Mouse (Mus musculus) R1 (cell line): ENCODE results near the gene Nf1.

Experiments used
- DNase-seq: peaks from one replicate; pipeline ENCODE4 v3.0.0-alpha.2; 2018; ENCODE audit warnings: low read depth, low spot score

Nf1 gene

GRCm38 (mm10) chr11:79460756-79461450 is 121.4 kb downstream of the Nf1 start:
- no peak for DNase-seq

GRCm38 (mm10) chr11:79468097-79468496 is 128.6 kb downstream of the Nf1 start:
- no peak for DNase-seq

GRCm38 (mm10) chr11:79483392-79483791 is 143.9 kb downstream of the Nf1 start:
- DNase-seq = no peak

- peak; percentile 40 for DNase-seq
Measured at GRCm38 (mm10) chr11:79483876-79484528, 144.5 kb downstream of the Nf1 start.

- DNase-seq = no peak
Measured at GRCm38 (mm10) chr11:79484721-79485120, 145.2 kb downstream of the Nf1 start.

- peak; percentile 5 for DNase-seq
Measured at GRCm38 (mm10) chr11:79494976-79495800, 155.7 kb downstream of the Nf1 start.

GRCm38 (mm10) chr11:79502917-79503316 is 163.4 kb downstream of the Nf1 start:
- no peak for DNase-seq

- peak; percentile 20 for DNase-seq
Measured at GRCm38 (mm10) chr11:79503845-79504244, 164.4 kb downstream of the Nf1 start, which contains the start of gene Omg. Gene Omg, minus strand, starts transcription at chr11:79504084.

GRCm38 (mm10) chr11:79504506-79504905 is 165.0 kb downstream of the Nf1 start:
- DNase-seq = no peak

- no peak for DNase-seq
Measured at GRCm38 (mm10) chr11:79511970-79512369, 172.5 kb downstream of the Nf1 start.

- no peak for DNase-seq
Measured at GRCm38 (mm10) chr11:79515331-79515730, 175.8 kb downstream of the Nf1 start.

GRCm38 (mm10) chr11:79515798-79516197 is 176.3 kb downstream of the Nf1 start:
- DNase-seq = no peak

GRCm38 (mm10) chr11:79519299-79519698 is 179.8 kb downstream of the Nf1 start:
- no peak for DNase-seq

- DNase-seq = no peak
Measured at GRCm38 (mm10) chr11:79519878-79520291, 180.4 kb downstream of the Nf1 start.

GRCm38 (mm10) chr11:79520772-79521171 is 181.3 kb downstream of the Nf1 start:
- no peak for DNase-seq

- no peak for DNase-seq
Measured at GRCm38 (mm10) chr11:79521930-79522329, 182.4 kb downstream of the Nf1 start.

- no peak for DNase-seq
Measured at GRCm38 (mm10) chr11:79522944-79523343, 183.5 kb downstream of the Nf1 start.

- DNase-seq = no peak
Measured at GRCm38 (mm10) chr11:79523560-79524309, 184.2 kb downstream of the Nf1 start, which contains the start of gene Evi2b. Gene Evi2b, minus strand, starts transcription at chr11:79523762.

- no peak for DNase-seq
Measured at GRCm38 (mm10) chr11:79524310-79524575, 184.8 kb downstream of the Nf1 start.

GRCm38 (mm10) chr11:79526549-79526948 is 187.1 kb downstream of the Nf1 start:
- DNase-seq = no peak

GRCm38 (mm10) chr11:79527015-79527738 is 187.7 kb downstream of the Nf1 start:
- no peak for DNase-seq
